Mouse (Mus musculus): ENCODE measurements around the gene Efr3b.

The Efr3b gene

GRCm38 (mm10) chr12:4029064-4029463 is 9.7 kb downstream of the Efr3b start:
- no peak for DNase-seq

- DNase-seq = peak; percentile 12 to 60
These were observed 10.2 kb downstream of the Efr3b start for GRCm38 (mm10) chr12:4028516-4028915.

GRCm38 (mm10) chr12:4024356-4024755 is 14.4 kb downstream of the Efr3b start:
- no peak for DNase-seq

- DNase-seq = no peak
These were observed 15.2 kb downstream of the Efr3b start for GRCm38 (mm10) chr12:4023501-4023900.

- peak; percentile 74 to 75 for DNase-seq
These were observed 15.9 kb downstream of the Efr3b start for GRCm38 (mm10) chr12:4022845-4023244.

- DNase-seq = no peak
These were observed 18.2 kb downstream of the Efr3b start for GRCm38 (mm10) chr12:4020505-4020904.

- DNase-seq = no peak
These were observed 22.4 kb downstream of the Efr3b start for GRCm38 (mm10) chr12:4016321-4016720.

GRCm38 (mm10) chr12:4015741-4016140 is 23.0 kb downstream of the Efr3b start:
- no peak for DNase-seq

GRCm38 (mm10) chr12:4015255-4015654 is 23.5 kb downstream of the Efr3b start:
- DNase-seq = no peak

GRCm38 (mm10) chr12:4011715-4012114 is 27.0 kb downstream of the Efr3b start:
- DNase-seq = no peak

GRCm38 (mm10) chr12:4011301-4011700 is 27.4 kb downstream of the Efr3b start:
- no peak for DNase-seq

- DNase-seq = no peak
These were observed 30.0 kb downstream of the Efr3b start for GRCm38 (mm10) chr12:4008731-4009130.

- DNase-seq = no peak
These were observed 30.9 kb downstream of the Efr3b start for GRCm38 (mm10) chr12:4007766-4008165.

- no peak for DNase-seq
These were observed 31.5 kb downstream of the Efr3b start for GRCm38 (mm10) chr12:4007181-4007580.

- DNase-seq = no peak
These were observed 32.6 kb downstream of the Efr3b start for GRCm38 (mm10) chr12:4006079-4006478.

GRCm38 (mm10) chr12:4004648-4005047 is 34.1 kb downstream of the Efr3b start:
- DNase-seq = peak; percentile 36 to 71

- no peak for DNase-seq
These were observed 38.3 kb downstream of the Efr3b start for GRCm38 (mm10) chr12:4000406-4000805.

GRCm38 (mm10) chr12:3996749-3997148 is 42.0 kb downstream of the Efr3b start:
- no peak for DNase-seq

- no peak for DNase-seq
These were observed 47.7 kb downstream of the Efr3b start for GRCm38 (mm10) chr12:3991047-3991446.

- no peak for DNase-seq
These were observed 48.8 kb downstream of the Efr3b start for GRCm38 (mm10) chr12:3989943-3990342.

GRCm38 (mm10) chr12:3984446-3984845 is 54.3 kb downstream of the Efr3b start:
- DNase-seq = peak in 1 of 2 experiments; percentile 27

GRCm38 (mm10) chr12:3983736-3984135 is 55.0 kb downstream of the Efr3b start:
- peak; percentile 67 to 89 for DNase-seq

GRCm38 (mm10) chr12:3982257-3982656 is 56.5 kb downstream of the Efr3b start:
- DNase-seq = peak; percentile 63 to 79

GRCm38 (mm10) chr12:3981350-3982131 is 57.2 kb downstream of the Efr3b start:
- DNase-seq = peak; percentile 86 to 89

GRCm38 (mm10) chr12:3980991-3981349 is 57.7 kb downstream of the Efr3b start:
- DNase-seq = no peak

Measured in kidney, postnatal 25 days (tissue).